Mouse (Mus musculus) gastrocnemius, postnatal 25 days (tissue): ENCODE data around the gene Itch. TPM values are rescaled to one million over a fixed set of nuclear protein-coding genes. Genes with fewer than 3 reads are reported as not detected.
A peak's percentile ranks its signal among the peaks of the same experiment; 100 is the strongest.
"Not testable (repeated sequence)": the region's sequence is repeated elsewhere in the genome, so short reads cannot be mapped to it uniquely, and the experiment has no call there.

ENCODE experiments used
- DNase-seq: peaks from one replicate; pipeline ENCODE4 v3.0.0; 2022
- long read RNA-seq, 2 experiments: library from polyadenylated mRNA; stranded (forward); transcript quantifications; one replicate each; pipeline ENCODE4 v2.0.0; 2021
- total RNA-seq, 2 experiments: library from RNA; stranded (reverse); gene quantifications; 1 replicate in 1 of 2; 2 replicates in 1 of 2; pipeline ENCODE4 v1.2.3; 2021

The Itch gene
- 10 to 100 TPM; 17.5 to 17.8 TPM for total RNA-seq
- long read RNA-seq, experiment 1, full-length matches to known transcripts, result 2 of 18 reads
- long read RNA-seq, experiment 1, partial matches to known transcripts, result 0 of 18 reads
- long read RNA-seq, experiment 1, other reads (novel, unspliced or antisense), result 16 of 18 reads
- long read RNA-seq, experiment 2, full-length matches to known transcripts, result 5 of 18 reads
- long read RNA-seq, experiment 2, partial matches to known transcripts, result 11 of 18 reads
- long read RNA-seq, experiment 2, other reads (novel, unspliced or antisense), result 2 of 18 reads

DNA sequence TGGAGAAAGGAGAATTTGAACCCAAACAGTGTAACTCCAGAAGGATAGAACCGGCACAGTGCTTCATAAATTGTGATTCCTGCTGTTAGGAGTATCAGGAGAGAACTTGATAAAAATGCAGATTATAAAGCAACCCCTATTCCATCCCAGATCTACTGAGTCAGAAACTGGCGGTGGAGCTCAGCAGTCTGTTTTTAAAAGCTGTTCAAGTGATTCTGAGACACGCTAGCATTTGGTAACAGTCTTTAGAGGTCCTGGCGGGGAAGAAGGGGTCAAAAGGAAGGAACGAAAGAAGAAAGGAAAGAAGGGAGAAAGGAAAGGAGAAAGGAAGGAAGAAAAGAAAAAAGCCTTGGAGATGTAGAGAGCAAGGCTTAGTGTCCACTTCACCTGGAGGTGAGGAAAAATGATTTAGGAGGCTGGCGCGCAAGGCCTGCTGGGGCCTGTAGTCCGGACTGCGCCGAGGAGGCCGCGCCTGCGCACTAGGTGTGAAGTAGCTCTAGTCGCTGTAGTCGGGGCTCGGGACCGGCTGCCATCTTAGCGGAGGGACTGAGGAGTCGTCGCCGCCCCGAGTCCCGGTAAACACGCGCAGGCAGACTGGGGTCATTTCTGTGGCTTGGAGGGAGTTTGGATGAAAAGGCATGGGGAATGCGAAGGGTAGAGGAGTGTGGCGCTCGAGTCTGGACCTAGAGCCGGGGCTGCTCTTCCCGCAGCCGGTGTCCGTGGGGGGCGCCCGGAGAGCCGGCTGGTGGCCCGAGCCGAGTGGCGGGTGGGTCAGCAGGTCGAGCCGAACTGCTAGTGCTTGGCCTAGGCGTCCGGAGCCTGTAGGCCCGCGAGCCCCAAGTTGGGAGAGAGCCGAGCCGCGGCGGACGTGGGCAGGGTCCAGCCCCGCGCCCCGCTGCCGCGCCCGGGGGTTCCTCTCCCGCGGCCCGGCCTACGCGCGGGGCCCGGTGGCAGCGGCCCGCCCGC is at the start of gene Itch:
Gene Itch, plus strand, starts transcription at position 499 of the 966 bp plus-strand sequence.
- DNase-seq, result peak; percentile 91

DNA sequence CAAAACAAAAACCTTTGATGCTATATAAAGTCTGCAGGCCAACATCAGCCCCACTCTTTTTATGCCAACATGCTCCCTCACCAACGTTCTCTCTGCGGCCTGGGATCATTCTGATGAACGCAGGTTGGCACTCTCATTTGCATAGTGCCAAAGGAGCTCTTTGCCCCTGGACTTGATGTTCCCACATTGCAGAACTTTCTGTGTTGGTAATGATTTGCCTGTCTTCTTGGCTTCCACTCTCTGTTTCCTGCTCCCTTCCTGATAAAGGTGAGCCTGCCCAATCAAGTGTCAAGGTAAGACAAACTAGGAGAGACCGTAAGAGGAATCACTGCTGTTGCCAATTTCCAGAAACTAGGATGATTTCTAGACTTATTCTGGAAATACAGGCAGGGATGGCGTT is 48.8 kb upstream of the Itch start:
- DNase-seq, result no peak

DNA sequence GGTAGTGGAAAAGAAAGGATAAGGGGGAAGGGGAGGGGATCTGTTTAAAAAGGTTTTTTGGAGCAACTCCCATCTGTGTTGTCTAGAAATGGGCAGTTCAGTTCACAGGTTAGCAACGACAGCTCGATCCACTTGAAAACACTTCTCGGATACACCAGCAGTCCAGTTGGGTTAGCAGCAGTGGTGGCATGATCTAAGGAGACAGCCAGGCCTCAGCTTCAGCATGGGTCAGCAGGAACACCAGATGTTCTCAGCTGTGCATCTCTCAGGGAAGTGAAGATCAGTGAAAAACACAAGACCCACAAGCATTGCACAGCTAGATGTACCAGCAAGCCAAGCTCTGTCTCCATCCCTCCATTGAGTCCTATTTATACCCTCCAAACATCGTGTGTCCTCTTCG is 47.0 kb upstream of the Itch start:
- DNase-seq, result no peak

DNA sequence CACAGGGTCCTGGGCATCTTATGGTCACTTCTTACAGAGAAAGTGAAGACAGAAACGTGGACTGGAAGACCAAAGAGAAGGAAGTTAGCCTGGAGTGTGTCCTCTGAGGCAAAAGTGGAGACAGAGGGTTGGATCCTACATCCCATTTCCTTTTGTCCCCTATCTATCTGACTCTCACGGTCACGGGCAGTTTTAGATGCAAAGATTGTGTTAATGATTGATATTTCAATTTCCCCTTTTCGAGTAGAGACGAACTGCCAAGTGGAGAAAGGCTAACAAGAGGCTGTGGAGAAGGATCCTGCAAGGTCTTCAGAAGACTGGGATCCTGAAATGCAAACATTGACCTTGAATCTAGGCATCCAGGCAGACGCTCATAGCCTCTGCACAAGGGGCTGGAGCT is 45.0 kb upstream of the Itch start:
- no peak for DNase-seq

DNA sequence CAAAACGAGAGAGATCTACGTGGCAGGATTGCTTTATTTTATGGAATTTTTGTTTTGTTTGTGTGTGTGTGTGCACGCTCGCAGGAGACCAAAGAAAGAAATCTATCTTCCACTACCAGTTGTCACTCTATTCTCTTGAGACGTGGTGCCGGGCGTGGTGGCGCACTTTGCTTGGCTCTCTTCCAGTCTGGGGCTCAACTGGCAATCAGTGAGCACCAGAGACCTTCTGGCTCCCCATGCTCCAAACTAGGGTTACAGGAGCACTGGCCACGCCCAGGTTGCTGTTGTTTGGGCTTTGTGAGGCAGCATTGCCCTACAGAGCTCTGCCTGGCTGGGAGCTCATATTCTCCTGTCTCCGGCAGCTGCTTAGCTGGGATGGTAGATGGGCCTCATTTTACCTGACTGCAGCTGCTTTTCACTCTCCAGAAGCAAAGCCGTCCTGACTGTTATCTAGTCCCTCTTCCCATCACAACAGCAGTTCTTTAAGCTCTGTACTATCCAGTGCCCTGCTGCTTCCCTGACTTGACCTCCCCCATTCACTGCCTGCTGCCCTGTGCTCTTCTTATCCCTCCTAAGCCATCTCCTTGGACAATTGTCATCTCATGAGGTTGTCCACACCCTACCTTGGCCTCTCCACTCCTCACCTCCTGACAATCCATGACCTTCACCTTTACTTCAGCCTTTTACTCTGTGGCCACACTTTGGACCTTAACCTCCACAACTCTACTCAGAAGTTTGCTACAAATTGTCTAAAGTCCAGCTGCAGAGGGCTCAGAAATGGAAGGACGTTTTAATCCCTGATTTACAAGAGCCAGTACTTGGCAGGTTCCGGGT is 42.2 kb upstream of the Itch start:
- DNase-seq, result no peak

DNA sequence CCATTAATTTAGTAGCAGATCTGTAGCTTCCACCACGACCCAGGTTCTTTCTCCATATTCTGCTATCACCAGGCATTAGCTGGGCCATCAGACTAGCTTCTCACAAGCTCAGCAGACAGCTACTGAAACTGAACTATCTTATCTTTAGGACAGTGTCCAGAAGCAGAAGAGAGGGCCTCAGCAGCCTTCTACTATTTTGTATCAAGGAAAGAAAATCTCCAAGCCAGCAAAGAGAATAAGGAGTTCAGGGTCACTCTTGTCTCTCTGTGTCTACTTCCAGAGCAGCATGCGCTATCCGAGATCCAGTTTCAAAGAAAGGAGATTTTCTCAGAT is 41.6 kb upstream of the Itch start:
- DNase-seq, result no peak

DNA sequence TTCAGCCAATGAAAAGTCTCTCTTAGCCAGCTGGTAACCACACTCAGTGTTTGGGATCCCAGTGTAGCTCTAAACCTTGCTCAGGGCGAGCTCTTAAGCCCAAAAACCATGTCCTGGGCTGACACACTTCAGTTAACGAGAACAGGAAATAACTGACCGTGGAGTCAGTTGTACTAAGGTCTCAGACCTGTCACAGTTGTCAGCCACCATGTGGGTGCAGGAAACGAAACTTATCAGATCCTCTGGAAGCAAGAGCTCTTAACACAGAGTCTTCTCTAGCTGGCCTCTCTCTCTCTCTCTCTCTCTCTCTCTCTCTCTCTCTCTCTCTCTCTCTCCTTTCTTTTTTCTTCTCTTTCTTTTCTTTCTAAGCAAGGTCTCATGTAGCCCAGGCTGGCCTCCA is 39.9 kb upstream of the Itch start:
- no peak for DNase-seq

DNA sequence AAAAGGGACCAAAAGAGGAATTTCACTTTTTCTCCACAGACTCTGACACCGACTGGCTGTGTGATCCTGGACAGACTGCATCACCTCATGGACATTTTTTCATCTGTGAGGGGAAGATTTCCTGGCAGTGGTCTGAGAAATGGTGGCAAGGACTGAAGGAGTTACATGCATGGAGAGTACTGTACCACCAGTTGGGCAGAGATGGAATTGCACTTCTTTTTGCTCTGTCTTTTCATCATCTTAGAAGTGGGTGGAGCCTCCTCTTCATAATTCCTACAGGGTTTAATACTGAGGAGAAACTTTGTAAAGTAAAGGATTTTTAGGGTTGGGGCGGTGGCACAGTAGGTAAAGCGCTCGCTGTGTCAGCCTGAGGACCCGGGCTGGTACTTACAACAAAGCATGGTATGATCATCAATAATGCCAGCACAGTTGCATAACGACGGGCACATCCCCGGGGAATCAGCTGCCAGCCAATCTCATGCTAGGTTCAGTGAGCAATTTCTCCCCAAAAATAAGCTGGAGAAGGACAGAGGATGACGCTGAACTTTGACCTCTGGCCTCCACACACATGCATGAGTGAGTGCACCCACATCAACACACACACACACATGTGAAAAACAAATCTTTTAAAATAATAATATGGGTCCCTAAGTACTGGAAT is 34.5 kb upstream of the Itch start:
- DNase-seq, result no peak

DNA sequence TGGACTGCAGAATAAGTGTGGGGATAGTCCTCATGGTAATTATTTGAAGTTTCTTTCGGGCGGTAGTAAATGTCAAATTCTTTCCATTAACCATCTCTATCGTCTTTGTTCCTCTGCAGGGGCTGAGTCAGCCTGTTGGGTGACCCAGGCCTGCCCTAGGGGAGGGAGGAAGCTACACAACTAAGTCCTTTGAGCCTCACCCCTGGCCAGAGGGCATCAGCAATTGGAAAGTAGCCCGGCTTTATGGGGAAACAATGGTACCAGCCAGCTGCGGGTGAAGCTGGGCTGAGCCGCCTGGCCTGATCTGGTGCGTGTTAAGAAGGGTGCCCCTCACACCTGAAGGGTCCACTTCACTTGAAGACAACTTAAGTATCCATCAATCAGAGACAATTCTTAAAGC is 33.9 kb upstream of the Itch start:
- DNase-seq, result peak; percentile 8

DNA sequence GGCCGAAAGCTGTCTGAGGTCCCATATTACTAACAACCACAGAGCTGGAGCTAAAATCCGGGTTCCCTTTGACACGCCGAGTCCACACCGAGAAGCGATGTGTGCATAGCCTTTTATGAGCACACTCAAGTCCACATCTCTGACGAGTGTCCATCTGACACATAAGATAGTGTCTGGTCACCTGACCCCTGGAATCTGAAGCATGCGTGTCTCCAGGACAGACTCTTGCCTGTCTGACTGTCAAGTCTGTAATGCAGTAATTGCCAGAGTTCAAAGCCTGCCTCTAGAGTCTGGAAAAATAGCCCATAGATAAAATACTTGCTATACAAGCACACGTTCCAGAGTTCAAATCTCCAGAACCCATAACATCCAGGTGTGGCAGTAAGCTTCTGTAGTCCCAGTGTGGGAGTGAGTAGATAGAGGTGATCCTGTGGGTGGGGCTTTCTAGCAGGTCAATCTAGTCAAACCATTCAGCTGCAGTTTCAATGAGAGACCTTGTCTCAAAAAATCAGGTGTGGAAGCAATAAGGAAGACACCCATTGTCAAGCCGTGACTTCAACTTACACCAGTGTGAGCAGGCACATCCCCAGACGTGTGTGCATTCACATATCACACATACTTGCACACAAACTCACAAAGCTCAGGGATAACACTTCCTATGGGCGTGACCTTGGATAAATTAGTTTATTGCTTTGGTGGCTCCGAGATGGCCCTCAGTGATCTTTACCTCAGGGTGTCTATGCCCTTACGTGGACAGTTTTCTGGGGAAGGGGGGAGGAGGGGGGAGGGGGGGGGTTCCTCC is 33.1 kb upstream of the Itch start:
- DNase-seq, result no peak

DNA sequence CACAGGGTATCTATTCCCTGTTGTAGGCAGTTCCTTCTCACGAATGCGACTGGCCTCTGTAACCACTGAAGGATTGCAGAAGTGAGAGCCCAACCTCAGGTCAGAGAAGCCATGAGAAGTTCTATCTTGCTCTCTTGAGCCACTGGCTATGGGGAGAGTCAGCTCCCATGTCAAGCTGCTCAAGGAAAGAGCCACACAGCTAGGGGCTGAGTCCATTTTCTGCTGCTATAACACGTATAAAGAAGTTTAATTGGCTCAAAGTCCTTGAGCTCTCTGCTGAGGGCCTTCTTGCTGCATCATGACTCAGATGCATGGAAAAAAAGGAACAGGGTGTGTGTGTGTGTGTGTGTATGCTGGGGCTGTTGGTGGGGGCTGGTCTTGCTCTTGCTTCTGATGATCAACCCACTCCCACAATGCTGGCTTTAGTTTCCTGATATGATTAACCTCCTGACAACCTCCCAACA is 32.5 kb upstream of the Itch start:
- DNase-seq, result no peak

DNA sequence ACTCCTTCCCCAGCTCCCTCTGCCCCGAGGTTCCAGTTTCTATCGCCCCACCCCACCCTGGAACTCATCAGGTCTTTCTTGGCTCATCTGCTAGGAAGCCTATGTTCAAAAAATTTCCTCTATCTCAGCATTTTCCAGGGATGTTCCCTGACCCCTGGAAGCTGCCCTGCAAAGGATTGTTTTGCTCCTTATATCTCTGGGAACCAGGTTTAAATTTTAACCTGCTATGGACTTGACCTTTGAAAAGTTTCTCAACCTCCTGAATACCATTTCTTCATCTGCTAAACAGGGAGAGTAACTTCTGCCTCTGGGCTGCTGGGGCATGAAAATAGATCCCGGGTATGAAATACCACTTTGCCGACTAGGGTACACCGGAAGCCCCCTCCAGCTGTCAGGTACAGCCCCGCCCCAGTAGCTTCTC is 31.5 kb upstream of the Itch start:
- no peak for DNase-seq

DNA sequence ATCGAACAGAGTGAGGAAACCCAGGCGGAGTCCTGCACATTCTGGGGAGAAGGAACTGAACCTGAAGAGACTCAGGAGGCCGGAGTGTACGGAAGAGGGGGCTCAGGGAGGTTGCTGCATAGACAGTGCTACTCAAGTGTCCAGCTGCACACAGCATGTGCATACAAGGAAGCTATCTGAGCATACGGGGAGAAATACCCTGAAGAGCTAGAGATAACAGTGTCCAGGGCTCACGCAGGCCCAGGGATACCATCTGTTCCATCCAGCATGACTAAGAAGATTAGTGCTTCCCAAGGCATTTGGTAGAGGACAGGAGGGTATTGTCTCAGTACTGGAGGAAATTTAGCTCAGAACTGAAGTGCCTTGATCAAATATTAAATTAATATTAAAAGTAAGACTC is 29.7 kb upstream of the Itch start:
- DNase-seq, result no peak

DNA sequence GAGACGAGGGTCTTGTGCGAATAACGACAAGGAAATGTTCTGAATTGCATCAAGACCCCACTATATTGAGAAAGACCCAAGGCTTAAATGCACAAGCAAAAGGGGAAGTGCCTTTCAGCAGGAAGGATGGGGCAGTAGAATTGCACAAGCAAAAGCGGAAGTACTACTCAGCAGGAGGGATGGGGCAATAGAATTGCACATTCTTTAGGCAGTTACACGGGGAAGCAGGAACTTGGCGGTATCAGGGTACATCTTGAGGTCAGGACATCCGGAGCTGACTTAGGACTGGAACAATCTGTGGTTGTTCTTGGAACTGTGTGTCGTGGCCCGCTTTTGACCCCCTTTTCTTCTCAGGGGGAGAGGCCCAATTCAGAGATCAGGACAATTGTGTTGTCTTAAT is 26.0 kb upstream of the Itch start:
- DNase-seq, result not testable (repeated sequence)

DNA sequence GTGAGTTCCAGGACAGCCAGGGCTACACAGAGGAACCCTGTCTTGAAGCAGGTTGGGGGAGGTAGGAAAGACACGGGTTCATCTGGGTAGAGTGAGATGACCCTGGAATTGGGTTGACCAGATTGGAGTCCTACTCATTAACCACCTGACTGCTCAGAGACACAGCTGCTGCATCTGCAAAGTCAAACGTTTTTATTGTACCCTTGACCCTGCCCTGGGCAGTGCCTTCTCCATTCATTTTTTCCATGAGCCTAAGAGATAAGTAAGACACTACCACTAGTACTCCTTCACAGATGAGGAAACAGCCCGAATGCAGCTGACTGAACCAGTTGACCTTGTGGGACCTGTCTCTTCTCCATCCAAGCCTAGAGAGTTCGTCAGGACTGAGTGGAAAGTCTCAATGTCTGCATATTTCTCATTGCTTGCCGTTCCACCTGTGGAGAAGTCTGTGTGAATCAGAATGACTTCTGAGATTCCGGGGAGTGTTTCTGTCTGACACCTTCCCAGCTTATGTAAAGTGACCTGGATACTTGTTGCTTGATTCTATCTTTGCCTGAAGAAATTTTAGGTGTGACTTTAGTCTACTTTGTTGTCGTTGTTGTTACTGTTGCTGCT is 18.0 kb upstream of the Itch start:
- no peak for DNase-seq

DNA sequence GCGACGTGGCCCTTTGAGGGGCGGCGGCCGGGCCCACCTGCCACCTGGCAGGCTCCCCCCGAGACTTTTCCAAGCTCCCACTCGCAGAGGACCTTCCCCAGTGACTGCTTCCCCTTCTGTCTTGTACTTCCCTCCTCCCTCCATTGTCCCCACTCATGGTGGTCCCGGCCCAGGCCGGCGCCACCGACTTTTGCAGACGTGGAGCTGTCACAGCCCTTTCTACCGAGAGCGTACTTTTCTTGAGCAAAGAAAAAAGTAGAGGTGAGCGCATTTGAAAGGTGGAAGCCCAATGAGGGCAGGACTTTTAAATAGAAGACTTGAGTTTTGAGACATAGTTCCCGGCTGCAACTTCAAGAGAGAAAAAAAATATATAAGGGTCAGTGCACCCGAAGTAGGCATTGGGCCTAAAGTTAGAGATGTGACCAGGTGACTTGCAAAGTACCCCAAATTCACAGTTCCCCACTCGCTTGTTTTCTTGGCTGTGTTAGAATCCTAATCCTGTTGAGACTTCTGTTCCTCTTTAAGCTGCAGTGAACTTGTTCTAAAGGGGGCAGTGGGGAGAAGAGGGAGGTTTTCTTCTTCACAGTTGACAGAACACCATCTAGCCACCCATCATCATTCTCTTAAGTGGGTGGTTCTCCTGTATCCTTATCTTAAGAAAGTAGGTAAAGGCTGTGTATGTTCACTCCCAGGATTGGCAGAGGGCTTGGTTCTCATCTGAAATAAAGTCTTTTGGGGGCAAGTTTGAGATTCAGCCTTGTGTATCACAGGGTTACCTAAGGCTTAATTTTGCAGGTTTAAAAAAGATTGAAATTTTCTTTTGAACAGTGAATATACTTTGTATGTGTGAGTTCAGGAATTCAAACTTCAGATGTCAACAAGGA is 910 bp downstream of the Itch start:
- no peak for DNase-seq

DNA sequence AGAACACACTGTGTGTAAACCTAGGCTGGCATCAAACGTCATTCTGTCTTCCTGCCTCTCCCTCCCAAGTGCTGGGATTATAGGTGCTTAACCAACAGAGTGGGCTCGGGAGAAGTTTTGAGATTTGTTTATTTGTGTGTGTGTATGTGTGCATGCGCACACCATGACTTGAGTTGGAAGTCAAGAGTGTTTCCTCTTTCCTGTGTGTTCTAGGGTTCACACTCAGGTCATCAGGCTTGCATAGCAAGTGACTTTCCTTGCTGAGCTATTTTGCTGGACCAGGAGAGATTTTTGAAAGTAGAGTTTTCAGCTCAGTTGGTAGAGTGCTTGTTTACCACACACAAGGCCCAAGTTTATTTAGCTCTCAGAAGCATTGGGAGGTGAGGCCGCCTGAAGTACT is 1.8 kb downstream of the Itch start:
- no peak for DNase-seq

DNA sequence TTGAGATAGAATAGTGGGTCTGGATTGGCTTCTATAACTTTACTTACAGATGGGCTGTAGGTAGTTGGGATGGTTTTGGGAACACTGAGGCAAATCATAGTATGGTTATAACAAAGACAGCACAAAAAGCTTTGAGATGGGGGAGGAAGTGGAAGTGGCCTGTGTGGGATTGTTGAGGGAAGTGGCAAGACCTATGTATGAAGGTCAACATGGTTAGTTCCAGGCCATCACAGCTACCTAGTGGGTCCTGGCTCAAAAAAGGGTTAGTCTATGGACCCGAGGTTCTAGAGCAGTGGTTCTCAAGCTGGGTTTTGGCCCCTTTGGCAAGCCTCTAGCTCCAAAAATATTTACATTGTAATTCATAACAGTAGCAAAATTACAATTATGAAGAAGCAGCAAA is 2.2 kb downstream of the Itch start:
- DNase-seq, result no peak

DNA sequence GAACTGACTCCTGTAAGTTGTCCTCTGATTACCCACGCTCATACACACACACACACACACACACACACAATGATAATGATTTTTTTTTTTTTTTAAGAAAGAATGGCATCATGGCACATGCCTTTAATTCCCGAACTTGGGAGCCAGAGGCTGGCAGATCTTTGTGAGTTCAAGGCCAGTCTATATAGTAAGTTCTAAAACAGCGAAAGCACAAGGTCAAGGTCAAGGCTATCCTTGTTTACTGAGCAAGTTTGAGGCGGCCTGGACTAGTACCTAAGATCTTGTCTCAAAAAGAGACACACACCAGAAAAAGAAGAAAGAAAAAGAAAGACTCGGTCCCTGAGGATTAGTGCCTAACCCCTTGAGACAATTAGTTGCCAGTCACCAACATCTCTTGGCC is 7.7 kb downstream of the Itch start:
- DNase-seq, result no peak
